Mouse (Mus musculus) CD4-positive, CD25-positive, alpha-beta regulatory T cell, adult 2 months (primary cell): ENCODE measurements around the gene Klhdc1.

Experiments used
- DNase-seq: peaks from one replicate; pipeline ENCODE4 v3.0.0-alpha.2; 2012; ENCODE audit warnings: low read depth, low spot score

Gene Klhdc1

DNA sequence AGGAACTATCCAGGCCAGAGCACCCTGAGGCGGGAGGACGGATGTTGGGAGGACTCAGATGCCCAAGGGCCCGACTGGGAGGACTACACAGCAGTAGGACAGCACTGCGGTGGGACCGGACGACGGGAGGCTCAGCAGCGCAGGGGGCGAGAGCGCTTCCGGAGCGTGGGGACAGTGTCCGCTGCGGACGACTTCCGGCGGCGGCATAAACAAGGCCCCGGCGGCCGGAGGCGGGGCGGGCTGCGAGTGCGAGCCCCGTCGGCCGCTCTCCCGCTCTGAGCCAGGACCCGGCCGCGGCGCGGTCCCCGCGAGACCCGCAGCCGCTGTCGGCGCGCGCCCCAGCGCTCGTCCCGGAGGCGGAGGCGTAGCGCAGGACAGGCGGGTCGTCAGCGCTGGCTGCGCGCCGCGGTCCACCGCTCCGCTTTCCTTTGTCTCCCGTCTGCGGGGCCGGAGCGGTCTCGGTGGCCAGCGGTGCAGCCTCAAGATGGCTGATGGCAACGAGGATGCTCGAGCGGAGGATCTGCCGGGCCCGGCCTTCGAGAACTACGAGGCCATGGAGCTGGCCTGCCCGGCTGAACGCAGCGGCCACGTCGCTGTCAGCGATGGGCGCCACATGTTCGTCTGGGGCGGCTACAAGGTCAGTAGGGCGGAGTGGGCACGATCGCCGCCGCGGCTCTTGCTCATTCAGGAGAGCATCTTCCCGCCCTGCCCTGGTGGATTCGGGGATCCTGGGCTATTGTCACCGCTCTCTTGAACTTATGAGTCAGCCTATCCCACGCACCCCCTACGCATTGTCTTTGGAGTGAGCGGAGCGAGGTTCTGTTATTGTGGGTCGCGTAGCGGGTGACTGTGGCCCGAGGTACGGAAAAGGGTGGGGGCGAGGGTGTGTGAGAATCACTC is 55.8 kb downstream of the Klhdc1 start, which contains the start of gene Klhdc2:
TSS of gene Klhdc2 (plus strand) at position 171 of the 900 bp plus-strand sequence.
- DNase-seq, result peak; percentile 76

DNA sequence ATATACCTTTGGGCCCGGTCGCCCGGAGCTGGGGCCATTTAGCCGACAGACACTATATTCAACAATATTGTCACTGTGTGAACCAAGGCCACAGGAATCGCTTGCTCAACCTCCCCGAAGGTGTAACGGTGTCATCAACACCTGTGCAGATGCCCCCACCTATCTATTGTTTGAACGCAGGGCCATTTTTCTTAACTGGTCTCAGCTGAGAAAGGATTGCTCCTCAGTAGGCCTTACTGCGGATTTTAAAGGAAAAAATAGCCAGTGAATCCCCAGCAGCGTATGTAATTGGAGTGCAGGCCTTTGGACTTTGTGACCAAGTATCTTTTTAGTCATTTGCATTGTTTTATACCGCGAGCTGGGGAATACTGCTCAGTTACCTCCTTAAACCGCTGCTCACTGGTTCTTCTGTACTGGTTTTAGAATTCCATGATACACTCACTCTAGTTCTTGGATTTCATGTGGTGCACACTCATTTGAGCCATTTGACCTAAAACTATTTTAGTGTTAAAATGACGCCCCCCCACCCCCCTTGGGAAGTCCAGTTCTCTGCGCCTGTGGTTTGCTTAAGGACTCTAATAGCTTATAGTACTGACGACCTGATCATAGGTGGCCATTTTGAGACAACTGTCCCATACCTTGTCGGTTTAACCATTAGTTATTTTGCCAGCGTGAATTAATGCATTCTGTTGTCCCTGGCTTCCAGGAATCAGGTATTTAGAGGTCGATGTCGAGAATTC is 56.6 kb downstream of the Klhdc1 start:
- no peak for DNase-seq

DNA sequence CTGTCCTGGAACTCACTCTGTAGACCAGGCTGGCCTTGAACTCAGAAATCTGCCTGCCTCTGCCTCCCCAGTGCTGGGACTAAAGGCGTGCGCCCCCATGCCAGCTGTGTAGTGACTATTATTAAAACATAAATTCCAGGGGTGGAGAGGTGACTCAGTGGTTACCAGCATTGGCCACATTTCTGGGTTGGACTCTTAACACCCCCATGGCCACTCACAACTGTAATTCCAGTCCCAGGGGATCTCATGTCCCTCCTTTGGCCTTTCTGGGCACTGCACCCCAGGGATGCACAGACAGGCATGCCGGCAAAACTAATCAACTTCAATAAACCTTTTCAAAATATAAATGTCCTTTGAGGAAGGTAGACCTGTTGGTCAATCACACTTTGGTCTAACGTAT is 57.3 kb downstream of the Klhdc1 start:
- DNase-seq, result peak; percentile 19

DNA sequence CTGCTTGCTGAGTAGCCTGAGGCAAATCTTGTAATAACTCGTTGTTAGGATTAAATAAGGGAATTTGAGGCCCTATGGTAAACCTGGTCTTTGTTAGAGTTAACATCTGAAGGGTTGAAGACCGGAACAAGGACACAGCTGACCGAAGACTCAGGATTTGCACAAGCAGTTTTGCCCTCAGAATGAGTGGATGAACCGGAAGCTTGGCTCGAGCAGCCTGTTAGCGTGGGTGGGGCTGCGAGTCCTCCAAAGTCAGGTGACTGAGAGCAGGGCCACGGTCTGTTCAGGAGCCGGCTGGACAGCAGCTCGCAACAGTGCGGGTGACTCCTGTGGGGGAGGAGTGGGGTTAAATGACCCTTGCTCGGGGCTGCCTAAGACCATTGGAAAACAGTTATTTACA is 58.3 kb downstream of the Klhdc1 start:
- no peak for DNase-seq

DNA sequence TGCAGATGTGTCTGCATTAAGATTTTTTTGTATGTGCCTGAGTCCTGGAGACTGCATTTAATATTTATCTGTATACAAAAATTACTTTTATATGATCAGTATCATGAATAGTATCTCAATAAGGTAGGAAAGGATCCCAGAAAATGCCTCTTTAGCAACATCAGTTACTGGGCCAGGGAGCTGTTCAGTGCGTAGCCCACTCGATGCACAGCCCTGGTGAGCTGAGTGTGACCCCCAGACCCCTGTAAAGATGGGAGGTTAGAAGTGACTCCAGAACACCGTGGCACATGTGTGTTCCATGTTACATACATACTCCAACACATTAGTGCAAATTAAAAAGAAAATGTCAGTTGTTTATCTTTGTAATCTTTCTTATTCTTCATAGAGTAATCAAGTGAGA is 58.9 kb downstream of the Klhdc1 start:
- DNase-seq, result no peak

DNA sequence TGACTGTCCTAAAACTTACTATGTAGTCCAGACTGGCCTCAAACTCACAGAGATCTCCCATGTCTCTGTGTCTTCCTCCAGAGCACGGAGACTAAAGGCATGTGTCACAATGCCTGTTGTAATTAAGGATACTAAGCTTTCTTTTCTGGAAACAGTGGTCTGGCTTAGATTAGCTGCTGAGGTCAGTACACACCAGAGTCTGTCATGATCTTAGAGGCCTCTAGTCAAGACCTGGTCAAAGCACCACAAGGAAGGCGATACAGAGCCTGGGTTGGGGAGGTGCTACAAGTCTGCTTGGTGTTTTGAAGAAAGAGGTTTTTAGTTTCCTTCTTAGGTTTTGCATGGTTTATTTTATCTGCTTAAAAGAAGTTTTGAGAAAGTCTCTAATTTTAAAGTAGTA is 59.4 kb downstream of the Klhdc1 start:
- DNase-seq, result no peak

DNA sequence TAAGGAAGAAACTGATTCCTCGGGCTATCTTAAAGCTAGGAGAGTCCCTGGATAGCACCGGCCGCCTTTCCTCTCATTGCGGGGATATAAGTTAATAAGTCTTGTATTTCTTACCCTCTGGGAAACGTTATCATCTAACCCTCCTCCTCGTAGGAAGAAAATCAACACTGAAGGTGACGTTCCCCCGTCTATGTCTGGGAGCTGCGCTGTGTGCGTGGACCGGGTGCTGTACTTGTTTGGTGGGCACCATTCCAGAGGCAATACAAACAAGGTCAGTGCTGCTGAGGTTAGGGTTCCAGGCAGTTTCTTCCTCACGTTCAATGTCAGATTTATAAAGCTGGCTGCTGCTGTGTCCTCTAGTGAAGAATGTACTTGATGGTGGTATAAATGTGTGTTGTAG is 61.2 kb downstream of the Klhdc1 start:
- no peak for DNase-seq

DNA sequence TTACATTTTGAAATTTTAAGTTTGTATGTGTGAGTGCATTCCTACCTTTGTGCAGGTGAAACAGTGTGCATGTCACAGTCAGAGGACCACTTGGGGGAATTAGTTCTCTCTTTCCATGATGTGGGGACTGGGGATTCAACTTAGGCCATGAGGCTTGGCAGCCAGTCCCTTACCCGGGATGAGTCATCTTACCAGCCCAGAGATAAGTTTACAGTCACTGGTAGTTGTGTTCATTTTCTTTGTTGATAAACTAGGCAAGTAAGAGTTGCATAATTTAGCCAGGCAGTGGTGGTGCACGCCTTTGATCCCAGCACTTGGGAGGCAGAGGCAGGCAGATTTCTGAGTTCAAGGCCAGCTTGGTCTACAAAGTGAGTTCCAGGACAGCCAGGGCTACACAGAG is 63.1 kb downstream of the Klhdc1 start:
- DNase-seq, result no peak

DNA sequence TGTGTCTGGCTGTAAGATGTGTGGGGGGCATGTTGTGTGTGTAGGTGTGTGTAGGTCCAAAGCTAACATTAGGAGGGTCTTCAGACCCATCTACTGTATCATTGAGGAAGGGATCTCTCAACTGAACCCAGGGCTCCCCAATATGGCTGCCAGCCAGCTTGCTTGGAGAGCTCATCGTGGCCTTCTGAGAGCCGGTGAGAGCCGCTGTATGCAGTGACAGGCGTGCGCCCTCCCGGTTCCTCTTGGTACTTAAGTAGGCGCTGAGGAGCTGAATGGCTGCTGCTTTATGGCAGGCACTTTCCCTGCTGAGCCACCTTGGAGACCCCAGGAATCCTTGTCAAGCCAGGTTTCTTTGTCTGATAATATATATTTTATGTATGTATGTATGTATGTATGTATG is 65.4 kb downstream of the Klhdc1 start:
- DNase-seq, result no peak

DNA sequence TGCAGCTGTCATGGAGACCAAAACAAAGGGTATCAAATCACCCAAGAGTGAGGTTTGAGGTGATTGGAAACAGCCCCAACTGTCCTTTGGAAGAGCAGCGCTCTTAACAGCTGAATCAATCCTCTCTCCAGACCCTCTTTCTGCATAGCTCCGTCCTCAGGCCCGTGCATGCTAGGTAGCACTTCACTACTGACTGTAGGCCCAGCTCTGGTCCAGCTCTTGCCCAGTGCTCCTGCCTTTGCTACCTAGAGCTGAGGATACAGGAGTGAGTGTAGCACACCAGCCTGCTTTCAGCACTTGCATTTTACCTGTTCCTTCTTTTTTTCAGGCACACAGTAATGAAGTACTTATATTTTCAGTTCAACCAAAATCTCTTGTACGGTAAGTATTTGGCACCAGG is 68.7 kb downstream of the Klhdc1 start:
- DNase-seq, result no peak

DNA sequence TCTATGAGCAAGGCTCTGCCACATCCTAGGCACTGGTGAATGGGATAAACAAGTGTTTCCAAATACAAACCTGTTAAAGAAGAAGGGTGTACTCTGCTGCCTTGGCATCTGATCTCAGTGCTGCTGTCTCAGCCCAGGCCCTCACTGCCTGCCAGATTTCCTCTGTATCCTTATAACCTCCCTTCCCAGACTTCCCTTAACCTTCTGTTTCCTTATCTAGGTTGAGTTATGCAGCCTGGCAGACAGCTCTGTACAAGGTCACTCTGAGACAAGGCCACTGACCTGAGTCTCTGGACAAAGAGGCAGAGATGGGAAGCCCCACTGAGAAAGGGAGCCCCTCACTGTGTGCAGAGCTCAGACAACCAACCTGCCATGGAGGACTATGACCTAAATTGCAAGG is 77.5 kb downstream of the Klhdc1 start:
- DNase-seq, result no peak

DNA sequence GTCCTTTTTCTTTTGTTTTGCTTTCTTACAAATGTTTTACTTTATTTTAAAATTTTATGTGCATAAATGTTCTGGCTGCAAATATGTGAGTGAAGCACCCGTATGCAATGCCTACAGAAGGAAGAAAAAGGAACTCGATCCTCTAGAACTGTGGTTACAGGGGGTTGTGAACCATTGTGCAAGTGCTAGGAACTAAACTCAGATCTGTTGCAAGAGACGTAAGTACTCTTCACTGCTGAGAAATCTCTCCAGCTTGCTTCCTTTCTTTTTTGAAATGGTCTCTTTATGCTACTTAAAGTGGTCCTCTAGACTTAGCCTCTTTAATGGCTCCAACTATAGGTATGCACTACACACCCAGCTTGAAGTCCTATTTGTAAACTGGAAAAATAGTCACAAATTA is 90.2 kb downstream of the Klhdc1 start:
- no peak for DNase-seq

DNA sequence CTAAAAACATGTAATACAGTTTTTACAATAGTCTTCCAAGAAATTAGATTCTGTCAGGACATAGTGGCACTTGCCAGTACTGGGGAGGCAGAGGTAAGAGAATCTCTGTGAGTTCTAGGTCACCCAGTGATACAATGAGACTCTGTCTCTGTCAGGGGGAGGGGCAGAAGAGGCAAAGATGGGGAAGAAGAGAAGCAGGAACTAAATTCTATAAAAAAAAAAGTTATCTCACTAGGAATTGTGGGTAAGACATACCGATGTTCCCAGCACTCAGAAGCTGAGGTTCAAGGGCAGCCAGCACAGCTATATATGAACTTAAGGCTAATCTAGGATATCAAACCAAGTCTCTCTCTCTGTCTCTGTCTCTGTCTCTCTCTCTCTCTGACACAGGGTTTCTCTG is 91.2 kb downstream of the Klhdc1 start:
- DNase-seq, result no peak

DNA sequence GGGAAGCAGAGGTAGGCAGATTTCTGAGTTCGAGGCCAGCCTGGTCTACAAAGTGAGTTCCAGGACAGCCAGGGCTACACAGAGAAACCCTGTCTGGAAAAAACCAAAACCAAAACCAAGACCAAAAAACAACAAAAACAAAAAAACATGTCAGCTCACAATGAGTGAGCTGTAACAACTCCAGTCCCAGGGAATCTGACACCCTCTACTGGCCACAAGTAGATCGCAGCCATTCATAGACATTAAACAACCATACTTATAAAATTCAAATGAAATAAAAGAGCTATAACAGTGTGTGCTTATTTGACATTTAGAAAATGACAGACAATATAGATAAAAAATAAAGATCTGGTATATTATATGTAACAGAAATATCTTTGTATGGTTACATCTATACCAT is 92.6 kb downstream of the Klhdc1 start:
- peak; percentile 79 for DNase-seq
